Mouse (Mus musculus): ENCODE results near the gene Gm45618. TPM values are rescaled to one million over a fixed set of nuclear protein-coding genes. Genes with fewer than 3 reads are reported as not detected.

Gm45618 gene
- polyA plus RNA-seq, 1 experiment from 2014 or later = not detected

DNA sequence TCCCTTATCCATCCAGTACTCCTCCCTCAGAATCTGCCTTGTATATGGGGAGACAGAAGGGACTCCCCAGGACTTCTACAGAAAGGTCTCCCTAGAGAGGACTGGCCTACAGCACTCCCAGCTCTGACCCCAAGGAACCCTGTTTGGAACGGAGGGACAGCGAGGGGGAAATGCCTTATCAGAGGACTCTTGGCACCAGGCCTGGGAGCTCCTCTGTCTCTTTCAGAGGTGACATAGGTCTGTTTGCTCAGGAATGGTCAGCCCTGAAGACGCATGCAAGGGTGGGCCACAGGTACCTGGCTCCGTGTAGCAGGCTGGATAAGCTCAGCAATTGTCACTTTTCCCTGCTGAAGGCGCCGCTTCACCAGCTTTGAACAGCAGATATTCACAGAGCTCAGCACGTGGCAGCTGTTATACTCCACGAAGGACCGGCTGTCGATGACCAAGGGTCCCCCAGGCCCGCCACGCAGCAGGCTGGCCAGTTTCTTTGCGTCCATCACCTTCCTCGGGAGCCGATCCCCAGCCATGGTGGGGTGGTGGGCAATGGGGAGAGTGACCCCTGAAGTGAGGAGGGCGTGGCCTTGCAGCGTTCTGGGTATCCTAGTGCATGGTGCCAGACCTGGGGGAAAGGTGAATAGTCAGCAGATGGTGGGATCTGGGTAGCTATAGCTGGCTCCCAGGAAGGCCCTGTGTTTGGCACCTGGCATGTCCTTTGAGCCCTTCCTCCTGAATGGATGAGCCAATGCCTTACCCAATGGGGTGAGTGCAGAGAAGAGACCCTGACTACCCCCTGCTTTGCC is 30.7 kb downstream of the Gm45618 start:
- no peaks in the 10 kb centered on the region for H3K9me3 ChIP-seq
- H3K27me3 ChIP-seq = peaks cover 18% of the 10 kb centered on the region
- H3K27ac ChIP-seq = peak overlapping the region; percentile 84
- peak overlapping the region; percentile 13 for H3K9ac ChIP-seq
- peak overlapping the region; percentile 88 for H3K4me2 ChIP-seq
- peaks cover 67% of the 10 kb centered on the region for H3K4me1 ChIP-seq
- H3K36me3 ChIP-seq (replicated peaks) = peaks cover 35% of the 10 kb centered on the region
- ATAC-seq (ENCODE audit: low FRiP score) = no peak
- 56% methylated on average over 17 of the region's 17 CpGs for WGBS
- no peak overlapping the region for H3K4me3 ChIP-seq (replicated peaks)

DNA sequence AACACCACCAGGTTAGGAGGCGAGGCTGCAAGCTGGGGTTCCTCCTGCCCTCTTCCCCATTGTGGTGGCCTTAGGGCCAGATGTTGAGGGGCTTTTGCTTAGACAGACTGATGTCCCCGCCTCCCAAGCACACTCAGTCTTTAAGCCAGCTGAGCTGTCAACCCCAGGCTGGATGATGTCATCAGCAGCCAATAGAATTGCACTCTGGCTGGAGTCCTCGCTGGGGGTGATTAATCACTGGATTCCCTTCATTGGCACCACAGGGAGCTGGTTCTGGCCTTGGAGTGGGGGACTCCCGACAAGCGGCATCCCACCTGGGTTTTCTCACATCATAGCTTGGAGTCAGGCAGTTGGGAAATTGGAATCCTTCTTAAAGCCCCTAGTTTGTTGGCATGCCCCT is 31.6 kb downstream of the Gm45618 start:
- peak; percentile 80 for ATAC-seq (ENCODE audit: low FRiP score)
- Histone ChIP-seq H3K9me3 (no peaks in the 10 kb centered on the region), H3K36me3 (replicated peaks) (peaks cover 44% of the 10 kb centered on the region), H3K4me3 (replicated peaks) (no peak overlapping the region), H3K4me2 (peak overlapping the region; percentile 26), H3K4me1 (peaks cover 70% of the 10 kb centered on the region), H3K27ac (peak overlapping the region; percentile 84), H3K9ac (peak overlapping the region; percentile 17; the same call in 1 of the 2 replicates), H3K27me3 (peaks cover 23% of the 10 kb centered on the region)
- 3% methylated on average over 5 of the region's 5 CpGs for WGBS

DNA sequence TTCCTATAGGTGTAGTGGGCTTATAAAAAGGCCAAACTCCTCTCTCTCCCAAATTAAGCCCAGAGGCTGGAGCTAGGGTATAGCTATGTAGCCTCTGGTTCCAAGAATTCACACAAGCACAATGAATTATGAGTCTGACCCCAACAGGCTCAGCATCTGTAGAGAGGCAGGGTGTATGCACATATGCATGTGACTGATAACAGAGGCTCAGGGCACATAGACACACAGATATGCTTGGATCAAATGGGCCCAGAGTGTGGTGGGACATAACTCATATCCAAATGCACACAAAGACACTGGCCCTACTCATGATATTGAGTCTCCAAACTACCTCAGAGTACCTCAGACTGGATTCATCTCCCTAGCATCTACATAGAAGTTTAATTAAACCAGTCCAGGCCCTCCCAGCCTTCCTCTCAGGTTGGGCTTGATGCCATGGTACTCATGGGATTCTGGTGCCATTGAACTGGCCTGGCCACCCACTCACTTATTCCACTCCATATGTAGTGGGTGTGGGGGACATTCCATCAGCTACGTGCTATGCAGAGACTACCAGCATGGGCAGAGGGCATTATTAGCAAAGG is 33.4 kb downstream of the Gm45618 start:
- H3K4me1 ChIP-seq = peaks cover 59% of the 10 kb centered on the region
- no peak for ATAC-seq (ENCODE audit: low FRiP score)
- no peaks in the 10 kb centered on the region for H3K9me3 ChIP-seq
- H3K27ac ChIP-seq = no peak overlapping the region
- H3K4me2 ChIP-seq = no peak overlapping the region
- H3K27me3 ChIP-seq = peaks cover 35% of the 10 kb centered on the region
- no peak overlapping the region for H3K4me3 ChIP-seq (replicated peaks)
- 87% methylated on average over 1 of the region's 1 CpGs for WGBS
- peaks cover 62% of the 10 kb centered on the region for H3K36me3 ChIP-seq (replicated peaks)
- H3K9ac ChIP-seq = no peak overlapping the region

DNA sequence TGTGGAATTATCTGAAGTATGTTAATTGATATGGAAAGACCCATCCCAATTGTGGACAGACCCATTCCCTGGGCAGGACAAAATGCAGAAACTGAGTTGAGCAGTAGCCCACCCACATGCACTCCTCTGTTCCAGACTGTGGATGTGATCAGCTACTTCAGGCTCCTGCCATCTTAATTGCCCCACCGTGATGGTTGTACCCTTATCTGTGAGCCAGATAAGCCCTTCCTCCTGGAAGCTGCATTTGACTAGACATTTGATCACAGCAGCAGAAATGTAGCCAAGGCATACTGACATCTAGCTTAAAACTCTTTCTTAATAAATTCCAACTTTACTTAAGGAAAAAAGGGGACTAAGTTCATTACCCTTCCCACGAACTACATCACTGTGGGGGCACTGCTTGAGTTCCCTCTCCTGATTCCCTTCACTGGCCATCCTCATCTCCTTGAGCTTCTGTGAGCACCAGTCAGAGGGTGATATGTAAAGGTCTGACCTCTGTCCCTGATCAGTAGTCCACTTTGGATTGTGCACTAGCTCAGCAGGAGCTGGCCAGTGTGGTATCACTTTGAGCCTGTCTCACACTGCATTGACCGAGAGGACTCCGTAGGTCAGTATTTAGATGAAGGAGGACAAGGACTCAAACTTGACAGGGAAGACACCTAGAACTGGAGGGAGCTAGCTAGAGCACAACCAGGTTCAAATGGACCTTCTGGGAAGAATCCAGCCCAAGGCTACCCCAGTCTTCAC is 34.2 kb downstream of the Gm45618 start:
- Histone ChIP-seq H3K4me2 (no peak overlapping the region), H3K4me1 (peaks cover 53% of the 10 kb centered on the region), H3K9me3 (no peaks in the 10 kb centered on the region), H3K4me3 (replicated peaks) (no peak overlapping the region), H3K9ac (no peak overlapping the region), H3K27ac (no peak overlapping the region), H3K27me3 (peaks cover 43% of the 10 kb centered on the region), H3K36me3 (replicated peaks) (peaks cover 67% of the 10 kb centered on the region)
- 91% methylated on average over 4 of the region's 4 CpGs for WGBS
- ATAC-seq (ENCODE audit: low FRiP score) = no peak

DNA sequence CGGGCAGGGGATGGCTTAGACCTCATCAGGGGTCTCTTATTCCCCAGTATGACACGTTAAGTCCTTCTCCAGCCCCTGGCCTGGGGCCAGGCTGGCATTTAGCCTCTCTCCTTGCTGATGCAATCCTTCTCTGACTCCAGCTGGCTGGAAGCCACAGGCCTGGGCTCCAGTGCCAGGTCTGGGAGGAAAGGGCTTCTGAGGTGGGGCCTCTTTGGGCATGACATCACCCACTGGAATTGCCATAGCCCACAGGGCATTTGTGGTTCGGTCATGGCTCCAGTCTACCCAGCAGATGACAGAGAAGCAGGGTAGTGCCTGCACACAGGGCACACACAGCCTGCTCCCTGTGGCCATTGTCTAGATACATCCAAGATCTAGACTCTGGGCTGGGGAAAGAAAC is 35.7 kb downstream of the Gm45618 start:
- no peak overlapping the region for H3K9ac ChIP-seq
- no peaks in the 10 kb centered on the region for H3K9me3 ChIP-seq
- H3K36me3 ChIP-seq (replicated peaks) = peaks cover 79% of the 10 kb centered on the region
- H3K4me3 ChIP-seq (replicated peaks) = no peak overlapping the region
- H3K4me2 ChIP-seq = no peak overlapping the region
- no peak for ATAC-seq (ENCODE audit: low FRiP score)
- peaks cover 52% of the 10 kb centered on the region for H3K27me3 ChIP-seq
- WGBS = 61% methylated on average over 3 of the region's 3 CpGs
- no peak overlapping the region for H3K27ac ChIP-seq
- H3K4me1 ChIP-seq = peaks cover 38% of the 10 kb centered on the region

DNA sequence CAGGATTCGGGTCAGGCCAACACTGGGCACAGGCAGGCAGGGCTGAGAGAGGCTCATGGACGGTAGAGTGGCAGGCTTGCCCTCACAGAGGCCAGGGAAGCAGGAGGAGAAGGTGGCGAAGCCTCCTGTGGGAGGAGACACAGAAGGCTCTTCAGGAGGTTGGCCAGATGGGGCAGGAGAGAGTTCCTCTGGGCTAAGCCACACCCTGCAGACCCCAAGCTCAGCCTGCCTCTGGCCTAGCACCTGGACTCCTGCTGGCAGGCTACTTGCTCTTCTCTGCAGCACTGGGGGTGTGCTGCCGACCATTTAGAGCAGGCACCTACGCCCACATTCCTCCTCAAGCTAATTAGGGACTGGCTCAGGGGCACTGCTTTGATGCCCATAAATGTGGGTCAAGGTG is 36.1 kb downstream of the Gm45618 start:
- 42% methylated on average over 5 of the region's 5 CpGs for WGBS
- peaks cover 83% of the 10 kb centered on the region for H3K36me3 ChIP-seq (replicated peaks)
- H3K27me3 ChIP-seq = peaks cover 52% of the 10 kb centered on the region
- no peaks in the 10 kb centered on the region for H3K9me3 ChIP-seq
- H3K4me1 ChIP-seq = peaks cover 33% of the 10 kb centered on the region
- H3K4me3 ChIP-seq (replicated peaks) = no peak overlapping the region
- H3K27ac ChIP-seq = no peak overlapping the region
- H3K9ac ChIP-seq = no peak overlapping the region
- no peak for ATAC-seq (ENCODE audit: low FRiP score)
- H3K4me2 ChIP-seq = no peak overlapping the region

DNA sequence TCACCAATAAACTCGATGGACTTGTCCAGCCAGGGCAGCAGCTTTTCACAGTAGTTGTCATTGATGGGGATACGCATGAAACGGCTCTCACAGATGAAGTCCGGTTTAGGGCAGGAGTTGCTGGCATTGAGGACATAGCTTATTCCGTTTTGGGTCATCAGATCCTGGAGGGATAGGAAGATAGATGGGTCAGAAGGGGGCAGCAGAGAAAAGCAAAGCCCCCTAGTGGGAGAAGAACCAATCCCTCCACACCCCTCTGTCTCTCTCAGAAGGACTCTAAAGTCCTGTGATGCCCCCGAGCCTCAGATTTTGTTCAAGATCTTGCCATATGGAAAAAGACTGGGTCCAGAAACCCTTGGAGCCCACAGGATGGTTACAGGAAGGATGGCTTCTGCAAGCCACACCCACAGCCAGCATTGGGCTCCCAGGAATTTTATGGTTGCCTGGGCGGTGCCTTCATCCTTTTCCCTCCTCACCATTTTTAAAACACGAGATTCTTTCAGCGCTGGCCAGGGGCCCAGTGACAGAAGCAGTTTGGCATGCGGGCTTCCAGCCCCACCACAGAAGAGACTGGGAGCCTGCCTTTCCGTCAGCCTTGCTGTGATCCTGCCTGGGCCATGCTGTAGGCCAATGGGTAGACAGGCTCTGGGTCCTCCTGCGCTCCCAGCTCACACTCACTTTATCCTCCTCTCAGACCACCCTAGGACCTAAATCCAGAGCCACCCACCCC is 36.8 kb downstream of the Gm45618 start:
- H3K27me3 ChIP-seq = peaks cover 52% of the 10 kb centered on the region
- H3K27ac ChIP-seq = no peak overlapping the region
- H3K4me1 ChIP-seq = peaks cover 27% of the 10 kb centered on the region
- no peak overlapping the region for H3K9ac ChIP-seq
- H3K9me3 ChIP-seq = no peaks in the 10 kb centered on the region
- ATAC-seq (ENCODE audit: low FRiP score) = no peak
- 36% methylated on average over 12 of the region's 12 CpGs for WGBS
- H3K4me3 ChIP-seq (replicated peaks) = no peak overlapping the region
- H3K36me3 ChIP-seq (replicated peaks) = peaks cover 87% of the 10 kb centered on the region
- no peak overlapping the region for H3K4me2 ChIP-seq

DNA sequence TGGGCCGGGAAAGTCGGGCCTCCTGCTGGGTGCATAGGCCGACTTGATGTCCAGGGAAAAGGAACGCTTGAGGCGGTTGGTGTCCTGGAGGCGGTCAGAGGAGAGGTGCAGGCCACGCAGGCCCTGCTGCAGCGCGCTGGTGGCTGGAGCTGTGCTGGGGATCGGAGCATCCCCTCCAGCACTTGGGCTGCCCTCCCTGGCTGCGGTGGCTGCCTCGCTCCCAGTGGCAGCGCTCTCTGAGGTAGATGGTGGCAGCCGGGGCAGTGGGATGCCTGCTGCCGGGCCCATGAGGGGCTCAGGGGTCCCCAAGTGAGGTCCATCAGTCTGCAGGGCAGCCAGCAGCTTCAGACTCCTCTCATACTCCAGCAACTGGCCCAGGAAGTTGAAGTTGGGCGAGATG is 37.9 kb downstream of the Gm45618 start:
- Histone ChIP-seq H3K9ac (no peak overlapping the region), H3K36me3 (replicated peaks) (peaks cover 80% of the 10 kb centered on the region), H3K4me1 (peaks cover 17% of the 10 kb centered on the region), H3K27ac (no peak overlapping the region), H3K9me3 (no peaks in the 10 kb centered on the region), H3K27me3 (peaks cover 52% of the 10 kb centered on the region), H3K4me2 (peak overlapping the region; percentile 21), H3K4me3 (replicated peaks) (peak overlapping the region; percentile 16; the same call in 1 of the 2 replicates)
- WGBS = 33% methylated on average over 16 of the region's 16 CpGs
- ATAC-seq (ENCODE audit: low FRiP score) = no peak

DNA sequence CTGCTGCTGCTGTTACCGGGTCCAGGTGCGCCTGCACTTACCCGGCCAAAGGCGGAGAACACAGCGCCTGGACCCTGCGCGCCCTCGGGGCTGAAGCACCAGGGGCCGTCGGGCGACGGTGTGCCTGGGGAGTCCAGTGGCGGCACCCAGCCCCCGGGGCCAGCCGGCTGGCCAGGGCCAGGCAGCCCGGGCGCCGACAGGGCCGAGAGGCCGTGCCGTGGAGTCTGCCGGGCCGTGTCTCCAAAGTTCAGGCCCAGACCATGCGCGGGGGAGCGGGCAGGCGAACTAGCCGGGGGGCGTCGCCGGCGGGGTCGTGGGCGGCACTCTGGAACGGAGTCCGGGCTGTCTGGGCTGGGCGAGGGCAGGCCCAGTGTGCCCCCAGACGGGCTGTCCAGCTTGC is 38.4 kb downstream of the Gm45618 start:
- H3K9me3 ChIP-seq = no peaks in the 10 kb centered on the region
- H3K4me3 ChIP-seq (replicated peaks) = peak overlapping the region; percentile 16; the same call in 1 of the 2 replicates
- 14% methylated on average over 38 of the region's 38 CpGs for WGBS
- no peak for ATAC-seq (ENCODE audit: low FRiP score)
- peaks cover 75% of the 10 kb centered on the region for H3K36me3 ChIP-seq (replicated peaks)
- no peak overlapping the region for H3K27ac ChIP-seq
- peaks cover 17% of the 10 kb centered on the region for H3K4me1 ChIP-seq
- peak overlapping the region; percentile 38; the same call in 1 of the 2 replicates for H3K9ac ChIP-seq
- peaks cover 52% of the 10 kb centered on the region for H3K27me3 ChIP-seq
- peak overlapping the region; percentile 21 for H3K4me2 ChIP-seq

DNA sequence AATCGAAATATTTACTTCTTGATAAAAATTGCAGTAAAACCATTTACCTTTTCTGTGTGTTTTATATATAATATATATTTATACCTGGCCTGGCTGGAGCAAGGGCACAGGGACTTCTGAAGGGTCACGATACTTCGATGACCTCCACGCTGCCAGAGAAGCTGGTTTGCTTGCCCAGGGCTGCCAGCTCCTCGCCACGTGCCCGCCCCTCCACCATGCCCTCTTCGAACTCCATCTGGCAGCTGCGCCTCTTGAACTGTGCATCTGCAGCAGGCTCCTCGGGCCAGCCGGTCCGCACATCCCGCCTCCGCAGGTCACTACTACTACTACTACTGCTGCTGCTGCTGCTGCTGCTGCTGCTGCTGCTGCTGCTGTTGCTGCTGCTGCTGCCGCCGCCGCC is 38.8 kb downstream of the Gm45618 start:
- Histone ChIP-seq H3K27ac (no peak overlapping the region), H3K36me3 (replicated peaks) (peaks cover 71% of the 10 kb centered on the region), H3K9ac (peak overlapping the region; percentile 38; the same call in 1 of the 2 replicates), H3K4me2 (peak overlapping the region; percentile 21; the same call in 1 of the 2 replicates), H3K4me1 (peaks cover 17% of the 10 kb centered on the region), H3K4me3 (replicated peaks) (peak overlapping the region; percentile 16; the same call in 1 of the 2 replicates), H3K9me3 (no peaks in the 10 kb centered on the region), H3K27me3 (peaks cover 52% of the 10 kb centered on the region)
- ATAC-seq (ENCODE audit: low FRiP score) = no peak
- 32% methylated on average over 16 of the region's 17 CpGs for WGBS

DNA sequence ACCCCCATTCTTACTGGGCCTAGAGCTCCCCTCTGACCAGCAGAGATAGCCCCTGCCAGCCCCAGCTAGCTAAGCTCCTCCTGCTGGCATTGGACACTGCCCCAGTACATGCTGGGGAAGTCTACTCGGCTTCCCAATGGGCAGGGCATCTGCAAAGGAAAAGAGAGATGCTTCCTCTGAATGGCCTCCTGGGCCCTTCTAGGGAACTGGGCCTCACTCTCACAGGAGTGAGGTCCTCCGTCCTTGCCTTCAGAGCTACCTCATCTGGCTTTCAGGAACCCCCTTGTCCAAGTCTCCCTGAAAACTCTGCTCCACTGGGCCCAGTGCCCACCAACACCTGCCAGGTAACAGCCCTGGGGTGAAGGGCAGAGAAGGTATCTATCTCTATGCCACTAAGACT is 39.7 kb downstream of the Gm45618 start:
- WGBS = 48% methylated on average over 2 of the region's 2 CpGs
- H3K36me3 ChIP-seq (replicated peaks) = peaks cover 62% of the 10 kb centered on the region
- H3K4me2 ChIP-seq = no peak overlapping the region
- no peaks in the 10 kb centered on the region for H3K9me3 ChIP-seq
- no peak overlapping the region for H3K9ac ChIP-seq
- no peak overlapping the region for H3K27ac ChIP-seq
- H3K27me3 ChIP-seq = peaks cover 52% of the 10 kb centered on the region
- no peak for ATAC-seq (ENCODE audit: low FRiP score)
- H3K4me3 ChIP-seq (replicated peaks) = no peak overlapping the region
- H3K4me1 ChIP-seq = peaks cover 17% of the 10 kb centered on the region

DNA sequence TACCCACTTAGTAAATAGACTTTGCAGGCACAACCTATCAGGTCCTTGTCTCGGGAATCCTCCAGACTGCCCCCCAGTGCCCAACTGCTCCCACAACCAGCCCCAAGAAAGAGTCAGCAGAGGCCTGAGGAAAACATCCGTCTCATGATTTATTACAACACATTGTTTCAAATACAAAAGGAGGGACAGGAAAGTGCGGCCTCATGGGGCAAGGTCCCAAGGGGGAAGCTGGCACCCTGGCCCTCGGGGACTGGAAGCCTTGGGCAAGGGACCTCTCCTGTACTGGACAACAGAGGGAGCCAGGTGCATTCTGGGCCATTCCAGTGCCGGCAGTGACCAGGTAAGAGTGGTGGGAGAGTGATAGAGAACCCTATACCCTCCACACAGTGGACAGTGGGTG is 41.2 kb downstream of the Gm45618 start:
- 63% methylated on average over 5 of the region's 5 CpGs for WGBS
- Histone ChIP-seq H3K9ac (no peak overlapping the region), H3K9me3 (0 out of 2 replicates have a peak, but pooled peaks cover 4% of the 10 kb centered on the region), H3K27me3 (peaks cover 44% of the 10 kb centered on the region), H3K4me2 (no peak overlapping the region), H3K4me3 (replicated peaks) (no peak overlapping the region), H3K4me1 (peaks cover 13% of the 10 kb centered on the region), H3K27ac (no peak overlapping the region), H3K36me3 (replicated peaks) (peaks cover 47% of the 10 kb centered on the region)
- ATAC-seq (ENCODE audit: low FRiP score) = no peak

Data from forebrain, embryonic 12.5 days (tissue).